Mouse (Mus musculus): ENCODE measurements at regions not wholly inside any gene's neighbourhood (a gene's known extent, or its start where the extent isn't known, plus 50 kb on each side); places are given as distances from the start of the nearest gene placed in this dataset.

DNA sequence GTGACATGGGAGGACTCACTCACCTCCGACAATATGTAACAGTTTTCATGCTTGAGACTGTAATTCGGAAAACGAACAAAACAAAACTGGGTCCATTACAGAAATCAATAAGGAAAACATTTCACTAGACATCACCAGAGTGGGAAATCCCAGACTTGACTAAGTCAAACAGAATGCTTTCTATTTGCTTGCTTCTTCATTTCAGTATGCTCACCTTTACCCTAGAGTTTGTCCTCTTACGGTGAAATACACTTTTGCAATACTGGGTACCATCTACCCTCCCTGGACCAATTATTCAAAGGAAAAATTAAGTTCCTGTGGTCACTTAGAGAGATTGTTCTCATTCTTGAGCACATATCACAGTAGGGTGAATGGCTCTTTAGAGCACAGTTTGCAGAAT is 613.4 kb upstream of the 4930412O13Rik start:
- DNase-seq = no peak

DNA sequence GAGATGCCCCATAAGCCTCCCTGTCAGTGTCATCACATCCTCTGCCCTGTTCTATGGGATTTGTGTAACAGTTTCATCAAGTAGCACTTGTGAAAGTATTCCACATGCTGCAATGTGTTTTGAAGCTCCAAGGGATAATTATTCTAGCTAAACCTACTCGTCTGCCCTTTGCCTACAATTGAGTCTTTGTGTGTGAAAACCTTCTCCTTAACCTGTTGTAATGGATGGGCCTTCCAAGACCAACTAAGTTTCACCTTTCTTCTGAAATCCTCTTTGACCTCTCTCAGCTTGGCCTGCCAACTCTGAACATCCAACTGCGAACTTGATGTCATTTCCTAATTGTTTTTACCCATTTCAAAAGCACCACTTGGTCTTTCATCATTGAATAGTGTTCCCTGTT is 597.6 kb upstream of the 4930412O13Rik start:
- no peak for DNase-seq

- DNase-seq = no peak
Observed at GRCm38 (mm10) chr2:9285800-9286199, 595.3 kb upstream of the 4930412O13Rik start.

GRCm38 (mm10) chr2:9287077-9287476 is 594.0 kb upstream of the 4930412O13Rik start:
- no peak for DNase-seq

DNA sequence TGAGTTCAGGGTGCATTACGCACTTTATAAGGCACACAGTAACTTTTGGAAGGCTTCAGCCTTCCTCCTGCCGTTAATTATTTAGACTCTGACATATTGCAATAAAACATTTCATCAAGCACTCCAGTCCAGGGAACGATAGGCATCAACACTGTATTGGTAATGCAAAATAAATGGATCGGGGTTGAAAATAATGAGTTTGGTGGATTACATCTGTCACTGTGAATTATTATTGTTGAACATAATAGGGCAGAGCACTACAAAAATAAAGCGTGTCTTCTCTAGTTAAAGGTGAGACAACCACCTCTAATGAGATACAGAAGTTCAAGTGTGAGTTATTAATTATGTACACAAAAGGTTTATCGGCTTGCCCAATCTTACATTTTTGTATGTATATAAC is 593.4 kb upstream of the 4930412O13Rik start:
- DNase-seq = no peak

DNA sequence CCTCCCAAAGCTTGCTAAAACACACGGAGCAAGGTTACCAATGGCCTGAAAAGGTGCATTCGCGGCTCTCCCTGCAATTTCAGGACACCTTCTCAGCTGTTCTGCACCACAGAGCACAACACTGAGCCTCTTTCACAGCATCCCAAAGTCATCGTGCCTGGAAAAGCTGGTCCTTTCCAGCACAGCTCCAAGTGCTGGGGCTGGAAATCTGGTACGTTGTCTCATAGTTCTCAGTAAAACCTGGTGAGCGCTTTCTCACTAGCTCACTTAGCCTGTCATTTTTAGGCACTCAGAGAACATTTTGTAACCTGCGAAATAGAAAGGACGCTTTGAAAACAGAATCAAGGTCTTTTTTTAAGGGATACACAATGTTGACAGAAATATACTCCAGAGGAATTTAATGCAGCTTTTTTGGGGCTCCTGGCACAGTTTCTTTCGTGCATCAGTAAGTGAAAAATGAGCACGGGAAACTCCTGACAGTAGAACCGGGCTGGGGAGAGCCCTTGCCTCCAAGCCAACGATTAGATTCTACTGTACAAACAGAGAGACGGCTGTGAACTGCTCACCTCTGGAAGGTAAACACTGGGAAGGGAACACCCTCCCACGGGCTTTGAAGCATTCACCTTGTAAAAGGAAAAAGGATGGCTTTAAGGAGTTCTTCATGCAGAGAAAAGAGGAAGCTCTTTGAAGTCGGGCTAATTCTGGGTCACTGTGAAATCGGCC is 549.3 kb upstream of the 4930412O13Rik start:
- DNase-seq = no peak

DNA sequence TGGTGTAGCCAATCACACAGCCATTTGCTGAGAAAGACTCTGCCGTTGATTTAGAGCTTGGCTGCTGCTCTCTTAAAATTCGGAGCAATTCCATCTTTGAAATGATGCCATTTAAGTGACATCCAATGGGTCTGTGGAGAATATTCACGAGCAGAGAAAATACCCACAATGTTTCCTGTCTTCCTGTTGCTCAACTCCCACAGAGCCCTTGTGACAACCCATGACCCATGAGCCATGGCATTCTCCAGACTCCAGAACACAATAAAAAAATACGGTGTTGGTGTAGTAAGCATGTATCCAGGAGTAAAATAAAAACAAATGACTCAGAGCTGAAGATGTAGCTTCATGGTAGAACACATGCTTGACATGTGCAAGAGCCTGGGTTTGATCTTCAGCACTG is 532.1 kb upstream of the 4930412O13Rik start:
- DNase-seq = no peak

DNA sequence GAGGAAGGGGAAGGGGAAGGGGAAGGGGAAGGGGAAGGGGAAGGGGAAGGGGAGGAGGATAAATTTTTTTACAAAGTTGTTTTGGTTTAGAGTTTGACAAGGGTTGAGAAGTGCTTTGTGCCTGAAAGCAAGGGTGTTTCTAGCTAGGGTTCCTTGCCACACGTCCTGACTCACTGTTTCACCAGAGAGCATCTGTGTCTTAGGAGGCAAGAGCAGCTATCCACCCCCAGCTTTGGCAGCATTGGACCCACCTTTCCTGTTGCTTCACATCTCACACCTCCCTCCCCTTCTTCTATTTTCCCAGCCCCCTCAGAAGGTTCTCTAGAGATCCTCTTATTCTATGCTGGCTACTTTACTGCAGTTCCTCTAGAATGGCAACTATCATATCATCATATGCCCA is 531.1 kb upstream of the 4930412O13Rik start:
- no peak for DNase-seq

DNA sequence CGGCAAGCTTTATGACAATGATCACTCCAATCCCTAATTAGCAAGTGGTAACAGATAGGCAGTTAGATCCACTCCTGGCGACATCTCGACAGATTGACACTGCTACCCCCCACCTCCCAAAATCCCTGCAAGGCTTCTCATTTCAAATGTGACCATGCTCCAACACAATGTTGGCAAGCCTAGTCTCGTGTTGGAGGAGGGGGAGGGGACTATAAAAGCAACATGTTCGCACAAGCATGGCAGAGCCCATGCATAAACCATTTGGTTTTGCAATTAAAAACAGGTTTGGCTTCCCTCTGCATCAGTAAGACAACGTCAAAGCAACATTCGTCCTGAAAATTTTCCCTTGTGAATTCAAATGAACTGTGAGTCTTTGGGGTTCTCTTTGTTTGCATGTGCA is 528.9 kb upstream of the 4930412O13Rik start:
- DNase-seq = no peak

DNA sequence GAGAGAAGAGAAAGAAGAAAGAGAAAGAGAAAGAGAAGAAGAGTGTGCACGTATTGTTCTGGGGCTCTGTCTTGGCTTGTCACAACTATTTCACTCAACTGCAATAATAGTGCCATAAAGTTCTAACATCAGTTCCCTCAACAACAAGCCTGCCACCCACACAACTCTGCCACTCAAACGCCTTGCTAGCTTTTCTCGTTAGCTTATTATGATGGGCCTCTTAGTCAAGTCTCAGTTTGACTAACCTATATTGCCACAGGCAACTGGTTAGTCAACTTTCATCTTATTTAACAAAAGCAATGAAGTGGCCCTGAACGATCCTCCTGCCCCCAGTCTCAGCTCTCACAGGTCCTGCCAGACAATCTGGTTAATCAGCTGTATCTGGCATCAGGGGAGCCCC is 521.0 kb upstream of the 4930412O13Rik start:
- DNase-seq = no peak

GRCm38 (mm10) chr2:9367801-9368584 is 513.1 kb upstream of the 4930412O13Rik start:
- no peak for DNase-seq

DNA sequence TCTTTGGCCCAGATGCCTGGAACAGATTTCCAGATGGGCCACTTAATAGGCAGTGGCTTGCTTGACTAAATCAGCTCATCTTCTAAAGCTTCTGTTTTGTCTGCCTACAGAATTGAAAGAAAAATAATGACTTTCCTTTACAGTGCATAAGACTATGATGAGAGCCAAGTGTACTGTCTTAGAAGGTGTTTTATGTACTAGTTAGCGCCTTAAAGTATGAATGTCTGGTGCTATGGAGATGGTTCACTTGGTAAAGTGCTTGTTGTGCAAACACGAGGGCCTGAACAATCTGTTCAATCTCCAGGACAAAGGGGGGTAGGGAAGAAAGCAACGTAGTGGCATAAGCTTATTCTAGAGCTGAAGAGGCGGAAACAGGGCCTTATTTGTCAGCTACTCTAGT is 511.5 kb upstream of the 4930412O13Rik start:
- DNase-seq = no peak

- DNase-seq = no peak
Observed at GRCm38 (mm10) chr2:9386566-9386965, 494.5 kb upstream of the 4930412O13Rik start.

- no peak for DNase-seq
Observed at GRCm38 (mm10) chr2:9388058-9388457, 493.0 kb upstream of the 4930412O13Rik start.

DNA sequence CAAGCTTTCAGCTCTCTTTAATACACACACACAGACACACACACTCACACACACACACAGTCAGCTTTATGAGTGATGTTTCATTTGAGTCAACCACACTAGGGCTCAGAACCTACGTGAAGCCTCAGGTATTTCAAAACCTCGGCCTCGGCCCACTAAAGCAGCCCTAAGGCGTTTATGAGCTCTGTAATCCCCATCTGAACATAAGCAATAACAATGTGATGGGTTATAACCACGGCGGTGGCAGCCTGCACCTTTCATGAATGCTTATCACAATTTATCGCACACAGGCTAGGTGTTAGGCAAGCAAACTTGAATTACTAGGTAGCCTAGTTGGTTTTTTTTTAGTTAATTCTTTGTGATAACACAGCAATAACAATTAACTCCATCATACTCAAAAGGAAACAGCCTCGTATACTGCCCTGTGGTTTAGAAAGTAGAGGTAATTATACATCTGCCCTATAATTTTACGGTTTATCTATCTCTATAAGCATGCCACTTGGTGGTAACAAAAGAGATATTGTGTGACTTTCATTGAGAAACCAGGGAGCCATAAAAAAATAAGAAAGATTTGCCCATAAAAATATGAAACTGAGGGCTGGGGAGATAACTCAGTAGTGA is 485.6 kb upstream of the 4930412O13Rik start:
- DNase-seq = no peak

GRCm38 (mm10) chr2:9401461-9401860 is 479.6 kb upstream of the 4930412O13Rik start:
- no peak for DNase-seq

DNA sequence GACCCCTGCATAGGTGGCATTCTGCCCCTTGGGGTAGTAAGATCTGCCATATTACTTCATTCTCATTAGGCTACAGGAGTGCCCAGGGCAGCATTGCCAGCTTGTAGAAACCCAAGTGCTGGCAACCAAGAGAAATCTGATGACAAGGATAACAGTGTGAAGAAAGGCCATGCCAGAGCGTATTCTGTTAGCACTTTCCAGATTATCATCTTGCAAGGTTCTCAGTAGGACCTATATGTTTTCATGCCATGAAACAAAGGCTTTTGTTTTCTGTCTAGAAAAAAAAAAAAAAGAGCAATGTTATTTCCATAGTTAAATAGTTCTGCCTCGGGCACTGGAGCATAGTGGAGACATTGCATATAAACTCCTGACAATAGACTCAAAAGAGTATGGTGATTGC is 478.8 kb upstream of the 4930412O13Rik start:
- no peak for DNase-seq

DNA sequence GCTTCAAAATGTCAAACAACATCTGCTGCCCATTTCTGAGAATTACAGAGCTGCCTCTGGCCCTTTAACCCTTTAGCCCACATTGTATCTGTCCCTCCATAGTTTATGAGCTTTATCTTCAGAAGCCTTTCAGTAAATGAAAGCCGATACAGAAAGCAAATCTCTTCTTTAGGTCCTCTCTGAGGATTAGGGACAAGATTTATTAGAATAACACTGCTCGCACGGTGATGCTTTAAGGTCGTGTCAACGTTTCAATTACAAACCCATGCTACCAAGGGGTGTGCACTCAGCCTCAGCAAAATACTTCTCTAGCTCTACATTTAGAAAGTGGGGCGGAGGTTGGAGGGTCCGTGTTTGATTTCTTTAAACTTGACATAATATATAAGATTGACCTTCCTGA is 472.0 kb upstream of the 4930412O13Rik start:
- no peak for DNase-seq

DNA sequence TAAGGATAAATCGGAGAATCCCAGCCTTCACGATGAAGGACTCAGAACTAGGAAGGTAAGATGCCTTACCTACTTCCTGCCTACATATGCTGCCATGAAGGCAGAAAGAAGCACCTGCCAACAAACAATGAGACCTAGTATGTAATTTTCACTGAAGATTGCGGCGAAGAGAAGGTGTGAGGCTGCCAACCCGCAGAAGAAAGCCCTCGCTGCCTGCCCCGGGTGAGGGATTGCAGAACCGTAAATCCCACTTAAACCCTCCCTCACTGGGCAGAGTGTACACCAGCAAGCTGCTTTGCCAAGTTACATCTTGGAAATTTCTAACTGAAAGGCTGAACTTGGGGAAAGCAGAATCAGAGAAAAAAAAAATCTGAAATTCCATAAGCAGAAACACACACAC is 458.4 kb upstream of the 4930412O13Rik start:
- no peak for DNase-seq

DNA sequence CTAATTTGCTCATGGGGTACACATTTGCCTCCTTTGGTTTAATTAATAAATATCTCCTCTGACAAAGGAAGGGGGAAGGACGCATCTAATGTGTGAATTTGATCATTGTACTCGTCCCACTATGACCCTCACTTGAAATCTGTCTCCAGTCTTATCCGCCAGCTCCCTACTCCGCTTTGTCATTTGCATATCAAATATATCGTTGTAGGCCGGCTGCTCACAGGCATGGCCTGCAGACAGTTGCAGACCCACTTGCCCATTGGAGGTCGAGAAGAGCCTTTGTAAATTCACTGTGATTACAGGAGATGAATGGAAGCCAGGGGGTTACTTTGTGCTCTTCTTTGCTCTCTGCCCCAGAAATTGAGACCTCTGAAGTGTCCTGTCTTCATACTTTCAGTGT is 457.5 kb upstream of the 4930412O13Rik start:
- no peak for DNase-seq

- no peak for DNase-seq
Observed at GRCm38 (mm10) chr2:9433110-9433940, 447.7 kb upstream of the 4930412O13Rik start.

GRCm38 (mm10) chr2:9435155-9435872 is 445.7 kb upstream of the 4930412O13Rik start:
- no peak for DNase-seq

All from cerebellum, adult 11-12 months (tissue).